Mouse (Mus musculus): ENCODE data around the gene Med18. TPM values are rescaled to one million over a fixed set of nuclear protein-coding genes. Genes with fewer than 3 reads are reported as not detected.

Gene Med18
- polyA plus RNA-seq (2017; shearing (Covaris generic)): 27.3 TPM

GRCm38 (mm10) chr4:132463430-132464254 is at the start of gene Med18:
Med18 (minus strand) TSS chr4:132463921.

DNA sequence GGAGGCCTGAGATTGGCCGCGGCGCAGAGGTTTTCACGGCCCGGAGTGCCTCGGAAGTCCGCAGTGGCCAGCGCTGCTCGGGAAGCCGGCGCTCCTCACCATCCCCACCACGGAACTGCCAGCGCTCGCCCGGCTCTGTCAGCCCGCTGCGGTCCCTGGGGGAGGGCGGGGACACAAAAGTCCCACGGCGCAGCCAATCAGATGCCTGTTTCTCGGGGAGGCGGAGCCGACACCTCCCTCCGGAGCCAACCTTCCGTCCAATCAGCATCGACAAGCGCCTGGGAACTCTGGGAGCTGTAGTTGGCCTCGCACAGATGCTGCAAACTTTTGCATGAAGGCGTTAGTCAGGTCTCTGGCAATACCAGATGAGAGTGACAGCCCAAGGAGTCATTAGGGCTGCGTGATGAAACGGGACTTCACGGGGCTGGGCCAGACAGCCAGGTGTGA is 46.7 kb upstream of the Med18 start, which contains the start of gene Sesn2:
TSS of gene Sesn2 (minus strand) at position 150 of the 447 bp plus-strand sequence.

GRCm38 (mm10) chr4:132421923-132422782 is 41.6 kb downstream of the Med18 start, which contains the start of gene Phactr4:
Phactr4 (minus strand) TSS chr4:132422489.

Other genes starting within 250 kb of the Med18 start
- 6.3 TPM for gene Gmeb1, start 202.3 kb downstream of the Med18 start, polyA plus RNA-seq (2017; shearing (Covaris generic))
- gene Taf12, start 189.5 kb downstream of the Med18 start, polyA plus RNA-seq (2017; shearing (Covaris generic)): 80.0 TPM
- 0.24 TPM for gene Rab42, start 160.5 kb downstream of the Med18 start, polyA plus RNA-seq (2017; shearing (Covaris generic))
- gene Trnau1ap, start 134.4 kb downstream of the Med18 start, polyA plus RNA-seq (2017; shearing (Covaris generic)): 78.8 TPM
- gene Rcc1, start 110.3 kb downstream of the Med18 start, polyA plus RNA-seq (2017; shearing (Covaris generic)): 28.4 TPM
- 3.0 TPM for gene Phactr4, start 41.4 kb downstream of the Med18 start, polyA plus RNA-seq (2017; shearing (Covaris generic))
- 8.3 TPM for gene Sesn2, start 46.6 kb upstream of the Med18 start, polyA plus RNA-seq (2017; shearing (Covaris generic))
- gene Atpif1, start 69.7 kb upstream of the Med18 start, polyA plus RNA-seq (2017; shearing (Covaris generic)): 178 TPM
- gene Dnajc8, start 71.6 kb upstream of the Med18 start, polyA plus RNA-seq (2017; shearing (Covaris generic)): 237 TPM
- 0.35 TPM for gene Ptafr, start 100.1 kb upstream of the Med18 start, polyA plus RNA-seq (2017; shearing (Covaris generic))
- gene Eya3, start 175.1 kb upstream of the Med18 start, polyA plus RNA-seq (2017; shearing (Covaris generic)): 31.1 TPM